Mouse (Mus musculus) stomach, embryonic 14.5 days (tissue): Measurements from ENCODE around the gene Aldh1l1. TPM values are rescaled to one million over a fixed set of nuclear protein-coding genes. Genes with fewer than 3 reads are reported as not detected.

ENCODE experiments used
- ATAC-seq: fragments of 200-750 bp; cut with Nextera tagmentation; 2 replicates; pipeline ENCODE4 v1.8.0; 2017; ENCODE audit warnings: low read depth, moderate TSS enrichment; ENCODE audit not compliant: insufficient number of reproducible peaks, insufficient read depth, low FRiP score
- H3K27ac ChIP-seq: fragments of 300-500 bp; sonication (generic); 2 replicates; pipeline ENCODE4 v1.5.1; 2014; ENCODE audit warnings: mild to moderate bottlenecking, low read length, moderate library complexity, mixed read lengths
- H3K27me3 ChIP-seq: fragments of 300-500 bp; sonication (generic); 2 replicates; pipeline ENCODE4 v1.6.1; 2014; ENCODE audit warnings: low read length, control low read depth, mixed read lengths; ENCODE audit not compliant: control insufficient read depth, insufficient read depth
- H3K36me3 ChIP-seq: fragments of 300-500 bp; sonication (generic); 2 replicates; pipeline ENCODE4 v1.6.1; 2014; ENCODE audit warnings: mild to moderate bottlenecking, control low read depth, low read length, moderate library complexity, mixed read lengths; ENCODE audit not compliant: control insufficient read depth, insufficient read depth
- H3K4me1 ChIP-seq: fragments of 300-500 bp; sonication (generic); 2 replicates; pipeline ENCODE4 v1.6.1; 2014; ENCODE audit warnings: low read length, control low read depth, mixed read lengths; ENCODE audit not compliant: control insufficient read depth, insufficient read depth
- H3K4me2 ChIP-seq: fragments of 300-500 bp; sonication (generic); replicated peaks from 2 replicates; pipeline ENCODE4 v1.6.1; 2014; ENCODE audit warnings: low read depth, low read length, control low read depth
- H3K4me3 ChIP-seq: fragments of 300-500 bp; sonication (generic); 2 replicates; pipeline ENCODE4 v1.5.1; 2014; ENCODE audit warnings: low read depth, low read length, control low read depth
- H3K9ac ChIP-seq: fragments of 300-500 bp; sonication (generic); replicated peaks from 2 replicates; pipeline ENCODE4 v1.6.1; 2014; ENCODE audit warnings: low read depth, mild to moderate bottlenecking, control low read depth, low read length, moderate library complexity, mixed read lengths
- H3K9me3 ChIP-seq: fragments of 300-500 bp; sonication (generic); 2 replicates; pipeline ENCODE4 v1.6.1; 2016; ENCODE audit warnings: low read depth, low read length, control low read depth; ENCODE audit not compliant: control insufficient read depth
- WGBS: fragments of 180-500 bp; shearing (Covaris S2); extraction: QIAGEN DNeasy Blood & Tissue Kit; methylation state at CpG from one replicate; pipeline ENCODE4 v1.1.7; 2014; 5-methylcytosine and 5-hydroxymethylcytosine counted together
- polyA plus RNA-seq: library from polyadenylated mRNA; unstranded; fragments of >200 nt; fragmentation: Nextera tagmentation; extraction: Ambion mirVana; gene quantifications from 2 replicates; pipeline ENCODE4 v1.2.1, GENCODE M21; 2014

Gene Aldh1l1
- polyA plus RNA-seq, 1 experiment from 2014 or later, result 2.5 TPM

- WGBS, result 38% methylated on average over 3 of the region's 3 CpGs
These were observed 32.7 kb downstream of the Aldh1l1 start for GRCm38 (mm10) chr6:90518892-90519291.

GRCm38 (mm10) chr6:90519375-90519774, 33.1 kb downstream of the Aldh1l1 start:
- ATAC-seq, result no peak
- no peak overlapping the region for H3K27ac ChIP-seq
- H3K4me2 ChIP-seq, result no peak overlapping the region
- H3K27me3 ChIP-seq, result no peaks in the 10 kb centered on the region
- no peaks in the 10 kb centered on the region for H3K4me1 ChIP-seq
- WGBS, result 42% methylated on average over 5 of the region's 5 CpGs
- no peak overlapping the region for H3K9ac ChIP-seq
- H3K4me3 ChIP-seq, result no peak overlapping the region
- H3K36me3 ChIP-seq, result no peaks in the 10 kb centered on the region
- no peaks in the 10 kb centered on the region for H3K9me3 ChIP-seq

More at GRCm38 (mm10) chr6:90518892-90519291, 32.7 kb downstream of the Aldh1l1 start:
- ATAC-seq, result no peak
- no peaks in the 10 kb centered on the region for H3K36me3 ChIP-seq
- no peak overlapping the region for H3K9ac ChIP-seq
- H3K9me3 ChIP-seq, result no peaks in the 10 kb centered on the region
- no peak overlapping the region for H3K4me3 ChIP-seq
- no peaks in the 10 kb centered on the region for H3K4me1 ChIP-seq
- no peaks in the 10 kb centered on the region for H3K27me3 ChIP-seq
- H3K27ac ChIP-seq, result no peak overlapping the region
- H3K4me2 ChIP-seq, result no peak overlapping the region

GRCm38 (mm10) chr6:90526406-90526805, 40.2 kb downstream of the Aldh1l1 start:
- WGBS, result 64% methylated on average over 3 of the region's 3 CpGs

GRCm38 (mm10) chr6:90529461-90530046, 43.3 kb downstream of the Aldh1l1 start:
- Histone ChIP-seq H3K36me3 (no peaks in the 10 kb centered on the region), H3K4me2 (no peak overlapping the region), H3K9me3 (no peaks in the 10 kb centered on the region), H3K9ac (no peak overlapping the region), H3K27me3 (no peaks in the 10 kb centered on the region), H3K4me3 (no peak overlapping the region), H3K4me1 (no peaks in the 10 kb centered on the region), H3K27ac (no peak overlapping the region)
- 47% methylated on average over 2 of the region's 2 CpGs for WGBS
- no peak for ATAC-seq

More at GRCm38 (mm10) chr6:90526406-90526805, 40.2 kb downstream of the Aldh1l1 start:
- Histone ChIP-seq H3K4me3 (no peak overlapping the region), H3K4me2 (no peak overlapping the region), H3K27me3 (no peaks in the 10 kb centered on the region), H3K9me3 (no peaks in the 10 kb centered on the region), H3K36me3 (no peaks in the 10 kb centered on the region), H3K4me1 (no peaks in the 10 kb centered on the region), H3K9ac (no peak overlapping the region), H3K27ac (no peak overlapping the region)
- no peak for ATAC-seq

GRCm38 (mm10) chr6:90532575-90533190, 46.5 kb downstream of the Aldh1l1 start:
- Histone ChIP-seq H3K4me1 (no peaks in the 10 kb centered on the region), H3K27me3 (no peaks in the 10 kb centered on the region), H3K27ac (no peak overlapping the region), H3K36me3 (no peaks in the 10 kb centered on the region), H3K9me3 (no peaks in the 10 kb centered on the region), H3K9ac (no peak overlapping the region), H3K4me3 (no peak overlapping the region), H3K4me2 (no peak overlapping the region)
- ATAC-seq, result no peak
- 93% methylated on average over 6 of the region's 7 CpGs for WGBS

GRCm38 (mm10) chr6:90533505-90533904, 47.3 kb downstream of the Aldh1l1 start:
- WGBS, result 71% methylated on average over 3 of the region's 3 CpGs
- no peak for ATAC-seq
- no peak overlapping the region for H3K27ac ChIP-seq
- no peaks in the 10 kb centered on the region for H3K36me3 ChIP-seq
- H3K9ac ChIP-seq, result no peak overlapping the region
- no peaks in the 10 kb centered on the region for H3K9me3 ChIP-seq
- H3K27me3 ChIP-seq, result no peaks in the 10 kb centered on the region
- no peaks in the 10 kb centered on the region for H3K4me1 ChIP-seq
- H3K4me2 ChIP-seq, result no peak overlapping the region
- no peak overlapping the region for H3K4me3 ChIP-seq

- no peaks in the 10 kb centered on the region for H3K27me3 ChIP-seq
- H3K9ac ChIP-seq, result no peak overlapping the region
- H3K4me1 ChIP-seq, result no peaks in the 10 kb centered on the region
- no peaks in the 10 kb centered on the region for H3K36me3 ChIP-seq
- 64% methylated on average over 8 of the region's 8 CpGs for WGBS
- no peak overlapping the region for H3K4me3 ChIP-seq
- H3K27ac ChIP-seq, result no peak overlapping the region
- ATAC-seq, result no peak
- no peaks in the 10 kb centered on the region for H3K9me3 ChIP-seq
- no peak overlapping the region for H3K4me2 ChIP-seq
These were observed 48.7 kb downstream of the Aldh1l1 start for GRCm38 (mm10) chr6:90534701-90535475.

GRCm38 (mm10) chr6:90536824-90537223, 50.6 kb downstream of the Aldh1l1 start:
- 61% methylated on average over 3 of the region's 3 CpGs for WGBS
- no peak for ATAC-seq
- no peak overlapping the region for H3K9ac ChIP-seq
- H3K4me1 ChIP-seq, result no peaks in the 10 kb centered on the region
- H3K4me2 ChIP-seq, result no peak overlapping the region
- H3K27me3 ChIP-seq, result no peaks in the 10 kb centered on the region
- H3K4me3 ChIP-seq, result no peak overlapping the region
- no peak overlapping the region for H3K27ac ChIP-seq
- H3K9me3 ChIP-seq, result no peaks in the 10 kb centered on the region
- H3K36me3 ChIP-seq, result no peaks in the 10 kb centered on the region
